Mouse (Mus musculus) cerebellum, adult 2 months (tissue): Measurements from ENCODE around the gene Catsperz.

Experiments used
- CTCF ChIP-seq: fragments of 200-500 bp; IDR thresholded peaks from 2 replicates; pipeline ENCODE4 v1.5.1; 2011; ENCODE audit warnings: low read depth, mild to moderate bottlenecking, control low read depth, low read length, moderate library complexity, borderline replicate concordance; ENCODE audit not compliant: insufficient read depth
- POLR2A ChIP-seq: fragments of 200-500 bp; IDR thresholded peaks from 2 replicates; pipeline ENCODE4 v1.6.1; 2011; ENCODE audit warnings: low read length, control low read depth, borderline replicate concordance; ENCODE audit not compliant: insufficient read depth

DNA sequence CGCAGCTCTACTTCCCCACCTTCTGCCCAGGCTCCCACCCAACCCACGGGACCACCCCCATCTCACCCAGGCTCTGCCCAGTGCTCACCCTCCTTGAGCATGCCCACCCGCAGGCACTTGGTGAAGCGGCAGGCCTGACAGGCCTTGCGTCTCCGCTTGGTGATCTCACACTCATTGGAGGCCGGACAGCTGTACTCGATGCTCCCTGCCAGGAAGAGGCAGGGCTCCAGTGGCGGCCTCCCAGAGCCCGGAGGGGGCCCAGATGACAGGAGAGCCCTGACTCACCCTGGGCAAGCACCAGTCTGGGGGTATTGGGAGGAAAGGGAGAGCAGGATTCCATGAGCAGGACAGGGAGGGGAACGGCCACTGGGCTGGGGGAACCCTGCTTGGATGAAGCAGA is 11.2 kb downstream of the Catsperz start:
- TF ChIP-seq POLR2A, result no peak
- no peak for TF ChIP-seq CTCF
